Mouse (Mus musculus) MEL (cell line): Measurements from ENCODE around the gene Palb2. TPM values are rescaled to one million over a fixed set of nuclear protein-coding genes. Genes with fewer than 3 reads are reported as not detected.
A peak's percentile ranks its signal among the peaks of the same experiment; 100 is the strongest.

Experiments
- DNase-seq: peaks from one replicate; pipeline ENCODE4 v3.0.0; 2011; ENCODE audit warnings: low read depth, low spot score
- H3K27ac ChIP-seq: 2 replicates; pipeline ENCODE4 v1.5.1; 2012; ENCODE audit warnings: low read depth, mild to moderate bottlenecking, control low read depth, low read length, moderate library complexity; ENCODE audit not compliant: control insufficient read depth
- H3K27me3 ChIP-seq, 2 experiments: fragments of 150-350 bp in 1 of 2; sonication (generic) in 1 of 2; 2 replicates each; pipeline ENCODE4 v1.6.1; 2012; ENCODE audit warnings: low read length in 2 of 2, mild to moderate bottlenecking in 2 of 2, improper control_type of control experiment in 1 of 2, moderate library complexity in 1 of 2; ENCODE audit not compliant: insufficient read depth in 2 of 2, control insufficient read depth in 1 of 2
- H3K36me3 ChIP-seq, 2 experiments: 2 replicates each; pipeline ENCODE4 v1.6.1; 2012 to 2014; ENCODE audit warnings: low read length in 2 of 2, improper control_type of control experiment in 1 of 2, inconsistent platforms in 1 of 2, mild to moderate bottlenecking in 1 of 2; ENCODE audit not compliant: insufficient read depth in 2 of 2, control insufficient read depth in 1 of 2
- H3K4me1 ChIP-seq, 2 experiments: fragments of 150-350 bp in 1 of 2; sonication (generic) in 1 of 2; 2 replicates each; pipeline ENCODE4 v1.6.1; 2012; ENCODE audit warnings: low read length in 2 of 2, improper control_type of control experiment in 1 of 2, mild to moderate bottlenecking in 1 of 2; ENCODE audit not compliant: insufficient read depth in 2 of 2, control insufficient read depth in 1 of 2
- H3K4me3 ChIP-seq, 2 experiments: fragments of 150-350 bp in 1 of 2; sonication (generic) in 1 of 2; 2 replicates each; pipeline ENCODE4 v1.5.1; 2012; ENCODE audit warnings: low read depth in 2 of 2, low read length in 2 of 2, mild to moderate bottlenecking in 2 of 2, moderate library complexity in 2 of 2, control low read depth in 1 of 2, improper control_type of control experiment in 1 of 2; ENCODE audit not compliant: control insufficient read depth in 1 of 2, insufficient read depth in 1 of 2
- H3K79me2 ChIP-seq: 2 replicates; pipeline ENCODE4 v1.6.1; 2012; ENCODE audit warnings: mild to moderate bottlenecking, low read length, moderate library complexity; ENCODE audit not compliant: control insufficient read depth, poor library complexity, insufficient read depth
- H3K9ac ChIP-seq: 2 replicates; pipeline ENCODE4 v1.6.1; 2012; ENCODE audit warnings: low read depth, mild to moderate bottlenecking, control low read depth, low read length, moderate library complexity; ENCODE audit not compliant: control insufficient read depth, poor library complexity, severe bottlenecking
- H3K9me3 ChIP-seq: fragments of 150-350 bp; sonication (generic); replicated peaks from 2 replicates; pipeline ENCODE4 v1.6.1; 2012; ENCODE audit warnings: mild to moderate bottlenecking, low read length, improper control_type of control experiment, moderate library complexity; ENCODE audit not compliant: insufficient read depth
- BHLHE40 ChIP-seq: IDR thresholded peaks from 2 replicates; pipeline ENCODE4 v1.6.1; 2012; ENCODE audit warnings: low read depth, mild to moderate bottlenecking, inconsistent platforms, low read length, improper control_type of control experiment, borderline replicate concordance
- CHD1 ChIP-seq: IDR thresholded peaks from 2 replicates; pipeline ENCODE4 v1.6.1; 2012; ENCODE audit warnings: low read depth, mild to moderate bottlenecking, inconsistent platforms, low read length, improper control_type of control experiment
- E2F4 ChIP-seq: IDR thresholded peaks from 2 replicates; pipeline ENCODE4 v1.6.1; 2011; ENCODE audit warnings: low read depth, low read length, improper control_type of control experiment, borderline replicate concordance
- ELF1 ChIP-seq: IDR thresholded peaks from 2 replicates; pipeline ENCODE4 v1.6.1; 2014; ENCODE audit warnings: low read depth, mild to moderate bottlenecking, inconsistent platforms, low read length, improper control_type of control experiment, moderate library complexity
- EP300 ChIP-seq, 2 experiments: IDR thresholded peaks; 2 replicates each; pipeline ENCODE4 v1.6.1; 2011; ENCODE audit warnings: improper control_type of control experiment in 2 of 2, low read length in 2 of 2, low read depth in 1 of 2, mild to moderate bottlenecking in 1 of 2
- ETS1 ChIP-seq: IDR thresholded peaks from 2 replicates; pipeline ENCODE4 v1.6.1; 2012; ENCODE audit warnings: low read depth, mild to moderate bottlenecking, inconsistent platforms, low read length, improper control_type of control experiment, moderate library complexity
- GABPA ChIP-seq: IDR thresholded peaks from 2 replicates; pipeline ENCODE4 v1.6.1; 2012; ENCODE audit warnings: low read depth, mild to moderate bottlenecking, inconsistent platforms, low read length, improper control_type of control experiment, moderate library complexity
- HCFC1 ChIP-seq: IDR thresholded peaks from 2 replicates; pipeline ENCODE4 v1.6.1; 2012; ENCODE audit warnings: low read depth, mild to moderate bottlenecking, inconsistent platforms, low read length, improper control_type of control experiment, moderate library complexity
- JUND ChIP-seq: IDR thresholded peaks from 2 replicates; pipeline ENCODE4 v1.6.1; 2011; ENCODE audit warnings: low read depth, mild to moderate bottlenecking, improper control_type of control experiment, low read length
- KAT2A ChIP-seq: conservative IDR thresholded peaks from 2 replicates; pipeline ENCODE4 v1.6.1; 2012; ENCODE audit warnings: low read depth, low read length, improper control_type of control experiment, inconsistent platforms
- MAFK ChIP-seq: IDR thresholded peaks from 2 replicates; pipeline ENCODE4 v1.6.1; 2011; ENCODE audit warnings: low read depth, mild to moderate bottlenecking, low read length, improper control_type of control experiment, borderline replicate concordance
- MAX ChIP-seq: IDR thresholded peaks from 2 replicates; pipeline ENCODE4 v1.6.1; 2011; ENCODE audit warnings: low read length, improper control_type of control experiment
- MAZ ChIP-seq: IDR thresholded peaks from 2 replicates; pipeline ENCODE4 v1.6.1; 2012; ENCODE audit warnings: low read depth, mild to moderate bottlenecking, inconsistent platforms, low read length, improper control_type of control experiment
- MEF2A ChIP-seq: IDR thresholded peaks from 2 replicates; pipeline ENCODE4 v1.6.1; 2014; ENCODE audit warnings: low read depth, mild to moderate bottlenecking, inconsistent platforms, low read length, improper control_type of control experiment; ENCODE audit not compliant: poor library complexity, insufficient replicate concordance, severe bottlenecking; ENCODE audit errors: extremely low read depth
- MXI1 ChIP-seq: IDR thresholded peaks from 2 replicates; pipeline ENCODE4 v1.6.1; 2011; ENCODE audit warnings: mild to moderate bottlenecking, low read depth, low read length, improper control_type of control experiment
- MYB ChIP-seq: IDR thresholded peaks from 2 replicates; pipeline ENCODE4 v1.6.1; 2011; ENCODE audit warnings: mild to moderate bottlenecking, low read depth, low read length, improper control_type of control experiment
- MYC ChIP-seq: IDR thresholded peaks from 2 replicates; pipeline ENCODE4 v1.6.1; 2011; ENCODE audit warnings: low read depth, mild to moderate bottlenecking, low read length, improper control_type of control experiment, moderate library complexity
- NELFE ChIP-seq: IDR thresholded peaks from 2 replicates; pipeline ENCODE4 v1.6.1; 2011; ENCODE audit warnings: low read depth, low read length, improper control_type of control experiment
- NRF1 ChIP-seq: IDR thresholded peaks from 2 replicates; pipeline ENCODE4 v1.6.1; 2014; ENCODE audit warnings: low read depth, mild to moderate bottlenecking, inconsistent platforms, low read length, improper control_type of control experiment, moderate library complexity; ENCODE audit not compliant: poor library complexity, insufficient read depth, severe bottlenecking
- POLR2A ChIP-seq, 2 experiments: IDR thresholded peaks; 2 replicates each; pipeline ENCODE4 v1.6.1; 2011 to 2012; ENCODE audit warnings: low read length in 2 of 2, mild to moderate bottlenecking in 2 of 2, control low read depth in 1 of 2, improper control_type of control experiment in 1 of 2, low read depth in 1 of 2, moderate library complexity in 1 of 2; ENCODE audit not compliant: control insufficient read depth in 1 of 2, insufficient read depth in 1 of 2, poor library complexity in 1 of 2
- POLR2AphosphoS2 ChIP-seq: IDR thresholded peaks from 2 replicates; pipeline ENCODE4 v1.6.1; 2011; ENCODE audit warnings: low read length, improper control_type of control experiment
- POLR2AphosphoS5 ChIP-seq: IDR thresholded peaks from 2 replicates; pipeline ENCODE4 v1.6.1; 2012; ENCODE audit warnings: low read depth, borderline replicate concordance, mild to moderate bottlenecking, inconsistent platforms, low read length, moderate library complexity, mixed read lengths
- SIN3A ChIP-seq: IDR thresholded peaks from 2 replicates; pipeline ENCODE4 v1.6.1; 2012; ENCODE audit warnings: low read length, improper control_type of control experiment, inconsistent platforms
- SMC3 ChIP-seq: IDR thresholded peaks from 2 replicates; pipeline ENCODE4 v1.6.1; 2011; ENCODE audit warnings: low read depth, low read length, improper control_type of control experiment
- TBP ChIP-seq: IDR thresholded peaks from 2 replicates; pipeline ENCODE4 v1.8.0; 2011; ENCODE audit warnings: low read depth, low read length, improper control_type of control experiment
- TCF12 ChIP-seq: IDR thresholded peaks from 2 replicates; pipeline ENCODE4 v1.6.1; 2014; ENCODE audit warnings: low read depth, mild to moderate bottlenecking, inconsistent platforms, low read length, improper control_type of control experiment, moderate library complexity
- UBTF ChIP-seq: IDR thresholded peaks from 2 replicates; pipeline ENCODE4 v1.6.1; 2012; ENCODE audit warnings: low read depth, mild to moderate bottlenecking, inconsistent platforms, low read length, improper control_type of control experiment, moderate library complexity, borderline replicate concordance; ENCODE audit not compliant: insufficient read depth
- USF1 ChIP-seq: IDR thresholded peaks from 2 replicates; pipeline ENCODE4 v1.6.1; 2014; ENCODE audit warnings: low read depth, mild to moderate bottlenecking, inconsistent platforms, low read length, improper control_type of control experiment, moderate library complexity
- USF2 ChIP-seq, 2 experiments: IDR thresholded peaks; 2 replicates each; pipeline ENCODE4 v1.6.1; 2011 to 2012; ENCODE audit warnings: improper control_type of control experiment in 2 of 2, low read length in 2 of 2, borderline replicate concordance in 1 of 2, inconsistent platforms in 1 of 2, low read depth in 1 of 2, mild to moderate bottlenecking in 1 of 2; ENCODE audit not compliant: insufficient read depth in 1 of 2
- ZNF384 ChIP-seq: IDR thresholded peaks from 2 replicates; pipeline ENCODE4 v1.6.1; 2012; ENCODE audit warnings: low read depth, mild to moderate bottlenecking, inconsistent platforms, low read length, improper control_type of control experiment
- polyA plus RNA-seq, 2 experiments: library from polyadenylated mRNA; stranded (reverse) in 1 of 2; unstranded in 1 of 2; fragments of >175 nt in 1 of 2; fragments of >200 nt in 1 of 2; gene quantifications; 2 replicates each; pipeline versions ENCODE4 v1.2.1 to v1.2.4; 2012; ENCODE audit warnings: low replicate concordance in 2 of 2, low read depth in 1 of 2; ENCODE audit not compliant: insufficient read length in 2 of 2, insufficient read depth in 1 of 2, missing spikeins in 1 of 2
- total RNA-seq: library from RNA; depleted of rRNA; stranded (reverse); fragments of 300-350 nt; gene quantifications from 2 replicates; pipeline ENCODE4 v1.2.3, GENCODE M21; 2012; rRNA removed

Gene Palb2
- 16.1 and 20.8 TPM in 2 replicates for total RNA-seq
- 10 to 100 TPM in 1 of 2 experiments, not detected in 1; 17.7 TPM for polyA plus RNA-seq

GRCm38 (mm10) chr7:122132497-122133337 lies at the start of gene Palb2, which contains the start of gene Dctn5:
Gene Palb2, minus strand, starts transcription at chr7:122132985.
Gene Dctn5, plus strand, starts transcription at chr7:122133041.
- peak; percentile 99 for DNase-seq
- peaks cover 9 to 13% of the 10 kb centered on the region in 2 experiments for H3K36me3 ChIP-seq
- H3K4me1 ChIP-seq, result peaks cover 2 to 4% of the 10 kb centered on the region in 2 experiments; a peak in 2 of 4 replicates

GRCm38 (mm10) chr7:122180720-122181119 lies 47.9 kb upstream of the Palb2 start:
- no peak overlapping the region for H3K9ac ChIP-seq
- no peak overlapping the region for H3K4me3 ChIP-seq
- H3K9me3 ChIP-seq, result no peaks in the 10 kb centered on the region
- H3K4me1 ChIP-seq, result no peaks in the 10 kb centered on the region
- TF ChIP-seq ZNF384 (no peak), SIN3A (no peak), POLR2AphosphoS5 (no peak), EP300 (IDR thresholded peaks at IDR 0.05; ENCODE audit: low read depth in 1 of 2, low read length in 2 of 2) (no peak), MYC (no peak), UBTF (no peak), SMC3 (no peak), MYB (no peak), MAX (no peak), JUND (no peak), ETS1 (no peak), GABPA (no peak), BHLHE40 (no peak), MXI1 (no peak), CHD1 (no peak), NRF1 (no peak), MAFK (no peak)
- H3K79me2 ChIP-seq, result no peaks in the 10 kb centered on the region
- no peak overlapping the region for H3K27ac ChIP-seq
- DNase-seq, result no peak
- no peaks in the 10 kb centered on the region for H3K36me3 ChIP-seq
- peaks cover 16 to 23% of the 10 kb centered on the region in 2 experiments for H3K27me3 ChIP-seq

More at GRCm38 (mm10) chr7:122132497-122133337, at the start of gene Palb2, which contains the start of gene Dctn5:
- Histone ChIP-seq H3K79me2 (peaks cover 19% of the 10 kb centered on the region), H3K9me3 (no peaks in the 10 kb centered on the region), H3K27me3 (no peaks in the 10 kb centered on the region), H3K27ac (peak within 1 kb of the TSS; percentile 85), H3K4me3 (peak within 1 kb of the TSS; percentile 70 to 99), H3K9ac (peak within 1 kb of the TSS; percentile 96)
- TF ChIP-seq NRF1 (peak; percentile 98), USF2 (IDR thresholded peaks at IDR 0.05; ENCODE audit: borderline replicate concordance in 1 of 2, insufficient read depth in 1 of 2, low read depth in 1 of 2, low read length in 2 of 2) (no peak), TBP (peak; percentile 92), MEF2A (no peak), ETS1 (0 out of 2 replicates have a peak, but pooled peaks have one; percentile 44), TCF12 (peak; percentile 61; the same call in 1 of the 2 replicates), MAX (peak; percentile 43; the same call in 1 of the 2 replicates), KAT2A (peak; percentile 92; the same call in 1 of the 2 replicates), USF1 (peak; percentile 31; the same call in 1 of the 2 replicates), NELFE (peak; percentile 96), POLR2AphosphoS2 (peak; percentile 88), POLR2A (IDR thresholded peaks at IDR 0.05; ENCODE audit: control insufficient read depth in 1 of 2, insufficient read depth in 1 of 2, low read depth in 1 of 2, low read length in 2 of 2, poor library complexity in 1 of 2) (peak; percentile 94 to 99), HCFC1 (peak; percentile 98), MAZ (peak; percentile 80), SIN3A (peak; percentile 97), ELF1 (peak; percentile 99), CHD1 (no peak), MYC (peak; percentile 78; the same call in 1 of the 2 replicates), MXI1 (peak; percentile 87), E2F4 (peak; percentile 95; the same call in 1 of the 2 replicates), ZNF384 (no peak), JUND (no peak)
- TF ChIP-seq, all 39 proteins: peak for 17
